Mouse (Mus musculus): ENCODE data around the gene Mical1.

- TF ChIP-seq CHD2 (IDR thresholded peaks at IDR 0.05; ENCODE audit: low read depth, low read length) (0 out of 2 replicates have a peak, but pooled peaks have one; percentile 66), ZC3H11A (IDR thresholded peaks at IDR 0.05; ENCODE audit: borderline replicate concordance, low read depth, low read length) (no peak)
Observed at GRCm38 (mm10) chr10:41467325-41467724, 8.8 kb upstream of the Mical1 start.
